Mouse (Mus musculus) right cerebral cortex, adult 2 months (tissue): Measurements from ENCODE around the gene Olfr1204.

Experiments
- DNase-seq, 2 experiments: peaks; one replicate each; pipeline ENCODE4 v3.0.0; 2021 to 2022; ENCODE audit warnings: low spot score in 2 of 2

Gene Olfr1204

DNA sequence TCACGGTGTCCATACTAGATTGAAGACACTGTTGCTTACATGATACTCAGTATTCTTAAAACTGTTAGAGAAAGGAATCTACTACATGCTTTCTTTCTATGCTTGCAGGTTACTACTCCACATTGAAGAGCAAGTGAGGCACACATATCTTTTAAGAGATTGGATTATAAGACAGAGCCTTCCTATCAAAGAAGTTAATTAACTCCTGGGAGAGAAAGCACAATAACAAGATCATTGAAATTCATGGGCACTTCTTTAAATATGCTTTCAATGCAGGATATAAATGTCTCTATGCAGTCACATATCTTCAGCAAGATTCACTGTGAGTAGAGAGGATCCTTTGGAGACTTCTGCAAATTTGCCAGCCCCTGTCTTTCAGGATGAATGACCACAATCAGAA, at the start of gene Olfr1204:
TSS of gene Olfr1204 (plus strand) at position 301 of the 400 bp plus-strand sequence.
- no peak for DNase-seq

DNA sequence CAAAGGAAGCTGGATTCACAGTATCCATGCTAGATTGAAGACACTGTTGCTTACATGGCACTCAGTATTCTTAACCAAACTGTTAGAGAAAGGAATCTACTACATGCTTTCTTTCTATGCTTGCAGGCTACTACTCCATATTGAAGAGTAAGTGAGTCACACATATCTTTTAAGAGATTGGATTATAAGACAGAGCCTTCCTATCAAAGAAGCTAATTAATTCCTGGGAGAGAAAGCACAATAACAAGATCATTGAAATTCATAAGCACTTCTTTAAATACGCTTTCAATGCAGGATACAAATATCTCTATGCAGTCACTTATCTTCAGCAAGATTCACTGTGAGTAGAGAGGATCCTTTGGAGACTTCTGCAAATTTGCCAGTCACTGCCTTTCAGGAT, 34.9 kb upstream of the Olfr1204 start, which contains the start of gene Olfr1202:
TSS of gene Olfr1202 (plus strand) at position 301 of the 400 bp plus-strand sequence.
- DNase-seq, result no peak

DNA sequence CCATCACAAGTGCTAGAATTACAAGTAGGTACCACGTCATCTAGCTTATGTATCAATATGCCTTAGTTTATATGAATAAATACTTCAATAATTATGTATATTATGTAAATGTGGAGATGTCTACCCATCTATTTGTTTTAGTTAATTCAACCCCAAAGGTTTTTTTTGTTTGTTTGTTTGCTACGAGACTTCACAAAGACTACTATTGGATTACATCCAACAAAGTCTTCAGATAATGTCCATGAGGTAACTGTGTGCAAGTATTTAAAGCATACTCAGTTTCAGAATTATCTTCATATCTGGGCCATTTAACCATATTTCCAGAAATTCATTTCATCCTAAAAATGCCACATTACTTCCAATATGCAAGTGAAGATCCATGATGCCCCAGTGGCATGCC, 19.7 kb upstream of the Olfr1204 start, which contains the start of gene Olfr1205:
TSS of gene Olfr1205 (plus strand) at position 301 of the 400 bp plus-strand sequence.
- DNase-seq, result no peak

DNA sequence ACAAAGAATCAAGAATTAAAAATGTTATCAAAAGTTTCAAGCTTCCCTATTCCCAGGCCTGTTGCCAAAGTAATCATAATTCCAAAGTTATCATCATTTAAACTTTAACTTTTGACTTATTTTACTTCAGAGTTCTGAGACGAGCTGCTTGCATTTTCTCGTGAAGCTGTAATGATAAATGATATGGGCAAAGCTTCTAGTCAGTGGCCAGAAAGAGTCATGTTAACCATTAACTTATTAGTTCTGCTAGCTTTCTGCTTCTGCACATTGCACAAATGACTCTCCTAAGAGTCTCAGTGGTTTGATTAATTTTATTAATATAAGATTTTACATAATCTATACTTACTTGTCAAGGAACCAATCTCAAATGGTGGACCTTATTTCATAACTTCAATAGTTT, 10.6 kb upstream of the Olfr1204 start:
- DNase-seq, result no peak

DNA sequence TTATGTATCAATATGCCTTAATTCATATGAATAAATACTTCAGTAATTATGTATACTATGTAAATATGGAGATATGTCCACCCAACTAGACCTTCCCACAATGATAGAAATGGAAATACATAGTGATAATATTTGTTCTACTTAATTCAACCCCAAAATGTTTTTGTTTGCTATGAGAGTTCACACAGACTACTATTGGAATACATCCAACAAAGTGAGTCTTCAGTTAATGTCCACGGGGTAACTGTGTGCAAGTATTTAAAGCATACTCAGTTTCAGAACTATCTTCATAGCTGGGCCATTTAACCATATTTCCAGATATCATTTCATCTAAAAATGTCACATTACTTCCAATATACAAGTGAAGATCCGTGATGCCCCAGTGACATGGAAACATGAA, 13.8 kb downstream of the Olfr1204 start, which contains the start of gene Olfr1206:
TSS of gene Olfr1206 (plus strand) at position 301 of the 400 bp plus-strand sequence.
- DNase-seq, result no peak

DNA sequence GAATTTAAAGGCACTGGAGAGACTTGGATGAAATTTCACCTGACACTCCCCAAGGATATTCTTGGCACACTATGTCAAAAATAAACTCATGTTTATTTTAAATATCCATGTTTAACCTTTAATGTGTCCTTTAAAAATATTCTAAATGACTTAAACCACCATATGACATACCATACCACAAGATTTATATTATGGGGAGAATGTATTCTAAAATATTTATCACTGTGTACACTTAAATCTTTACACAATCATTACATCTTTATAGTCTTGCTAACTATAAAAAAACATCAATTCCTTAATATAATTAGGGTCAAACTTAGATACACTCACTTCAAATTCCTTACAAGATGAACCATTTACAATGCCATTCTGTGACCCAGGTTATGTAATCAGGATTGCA, 53.1 kb downstream of the Olfr1204 start, which contains the start of gene Olfr1208:
TSS of gene Olfr1208 (minus strand) at position 101 of the 400 bp plus-strand sequence.
- DNase-seq, result no peak
